Mouse (Mus musculus) thymus, adult 2 months (tissue): ENCODE measurements around the gene Napsa. TPM values are rescaled to one million over a fixed set of nuclear protein-coding genes. Genes with fewer than 3 reads are reported as not detected.

ENCODE experiments used
- DNase-seq: peaks from one replicate; pipeline ENCODE4 v3.0.0; 2021
- H3K27ac ChIP-seq: fragments of 200-500 bp; 2 replicates; pipeline ENCODE4 v1.5.1; 2012; ENCODE audit warnings: low read length, control low read depth; ENCODE audit not compliant: control insufficient read depth, insufficient read depth
- H3K27me3 ChIP-seq: fragments of 200-500 bp; 2 replicates; pipeline ENCODE4 v1.6.1; 2012; ENCODE audit warnings: mild to moderate bottlenecking, low read length, moderate library complexity, mixed read lengths; ENCODE audit not compliant: control insufficient read depth, insufficient read depth
- H3K36me3 ChIP-seq: fragments of 200-500 bp; 2 replicates; pipeline ENCODE4 v1.6.1; 2012; ENCODE audit warnings: mild to moderate bottlenecking, low read length, moderate library complexity; ENCODE audit not compliant: control insufficient read depth, insufficient read depth
- H3K4me1 ChIP-seq: fragments of 200-500 bp; replicated peaks from 2 replicates; pipeline ENCODE4 v1.6.1; 2012; ENCODE audit warnings: low read length; ENCODE audit not compliant: control insufficient read depth, insufficient read depth
- H3K4me3 ChIP-seq: fragments of 200-500 bp; 2 replicates; pipeline ENCODE4 v1.5.1; 2012; ENCODE audit warnings: mild to moderate bottlenecking, low read length, control low read depth, moderate library complexity; ENCODE audit not compliant: control insufficient read depth, insufficient read depth
- CTCF ChIP-seq: fragments of 200-500 bp; IDR thresholded peaks from 2 replicates; pipeline ENCODE4 v1.5.1; 2012; ENCODE audit warnings: mild to moderate bottlenecking, control low read depth, low read length, moderate library complexity, borderline replicate concordance; ENCODE audit not compliant: control insufficient read depth, poor library complexity, insufficient read depth; ENCODE audit errors: extremely low read depth
- POLR2A ChIP-seq: fragments of 200-500 bp; IDR thresholded peaks from 2 replicates; pipeline ENCODE4 v1.6.1; 2012; ENCODE audit warnings: mild to moderate bottlenecking, low read length, control low read depth, moderate library complexity; ENCODE audit not compliant: control insufficient read depth, poor library complexity, insufficient read depth; ENCODE audit errors: extremely low read depth
- WGBS: fragments of 180-500 bp; shearing (Covaris S2); methylation state at CpG from one replicate; pipeline ENCODE4 v1.1.7; 2018; 5-methylcytosine and 5-hydroxymethylcytosine counted together
- polyA plus RNA-seq: library from polyadenylated mRNA; depleted of rRNA; stranded (reverse); fragments of >200 nt; gene quantifications from 2 replicates; pipeline ENCODE4 v1.2.3, GENCODE M21; 2012

Napsa gene
- polyA plus RNA-seq, 1 experiment = 32.0 TPM

GRCm38 (mm10) chr7:44615309-44615708 lies 43.1 kb downstream of the Napsa start:
- 14% methylated on average over 10 of the region's 10 CpGs for WGBS
- Histone ChIP-seq H3K4me3 (no peak overlapping the region), H3K4me1 (no peaks in the 10 kb centered on the region), H3K27me3 (peaks cover 2% of the 10 kb centered on the region; the same call in 1 of the 2 replicates), H3K27ac (no peak overlapping the region), H3K36me3 (no peaks in the 10 kb centered on the region)
- DNase-seq = no peak
- TF ChIP-seq CTCF (no peak), POLR2A (no peak)

- TF ChIP-seq CTCF = no peak
- no peak for TF ChIP-seq POLR2A
- Histone ChIP-seq H3K27ac (no peak overlapping the region), H3K27me3 (peaks cover 2% of the 10 kb centered on the region; the same call in 1 of the 2 replicates), H3K4me3 (no peak overlapping the region), H3K36me3 (no peaks in the 10 kb centered on the region), H3K4me1 (no peaks in the 10 kb centered on the region)
- 80% methylated on average over 14 of the region's 14 CpGs for WGBS
- DNase-seq = no peak
Observed at GRCm38 (mm10) chr7:44615987-44616386, 43.8 kb downstream of the Napsa start.

GRCm38 (mm10) chr7:44617059-44617458 lies 44.9 kb downstream of the Napsa start:
- Histone ChIP-seq H3K27ac (no peak overlapping the region), H3K4me3 (no peak overlapping the region), H3K36me3 (no peaks in the 10 kb centered on the region), H3K27me3 (peaks cover 2% of the 10 kb centered on the region; the same call in 1 of the 2 replicates), H3K4me1 (no peaks in the 10 kb centered on the region)
- TF ChIP-seq CTCF (no peak), POLR2A (no peak)
- DNase-seq = no peak
- 71% methylated on average over 3 of the region's 3 CpGs for WGBS

GRCm38 (mm10) chr7:44623714-44624542 lies 51.7 kb downstream of the Napsa start:
- WGBS = 50% methylated on average over 18 of the region's 18 CpGs
- no peak overlapping the region for H3K4me3 ChIP-seq
- TF ChIP-seq POLR2A = no peak
- TF ChIP-seq CTCF = no peak
- no peaks in the 10 kb centered on the region for H3K27me3 ChIP-seq
- H3K4me1 ChIP-seq = no peaks in the 10 kb centered on the region
- DNase-seq = no peak
- H3K36me3 ChIP-seq = no peaks in the 10 kb centered on the region
- no peak overlapping the region for H3K27ac ChIP-seq

GRCm38 (mm10) chr7:44624543-44624826 lies 52.3 kb downstream of the Napsa start:
- no peaks in the 10 kb centered on the region for H3K36me3 ChIP-seq
- H3K27ac ChIP-seq = no peak overlapping the region
- H3K4me1 ChIP-seq = no peaks in the 10 kb centered on the region
- no peaks in the 10 kb centered on the region for H3K27me3 ChIP-seq
- DNase-seq = no peak
- TF ChIP-seq POLR2A (no peak), CTCF (no peak)
- WGBS = 80% methylated on average over 3 of the region's 3 CpGs
- no peak overlapping the region for H3K4me3 ChIP-seq

- TF ChIP-seq POLR2A (no peak), CTCF (no peak)
- WGBS = 70% methylated on average over 14 of the region's 14 CpGs
- no peak for DNase-seq
- H3K27me3 ChIP-seq = no peaks in the 10 kb centered on the region
- H3K27ac ChIP-seq = no peak overlapping the region
- no peaks in the 10 kb centered on the region for H3K36me3 ChIP-seq
- H3K4me1 ChIP-seq = no peaks in the 10 kb centered on the region
- no peak overlapping the region for H3K4me3 ChIP-seq
Observed at GRCm38 (mm10) chr7:44624828-44625227, 52.6 kb downstream of the Napsa start.
